Mouse (Mus musculus): ENCODE results near the gene Fkbp2. TPM values are rescaled to one million over a fixed set of nuclear protein-coding genes. Genes with fewer than 3 reads are reported as not detected.
"Not testable (repeated sequence)": the region's sequence is repeated elsewhere in the genome, so short reads cannot be mapped to it uniquely, and the experiment has no call there.

The Fkbp2 gene
- polyA plus RNA-seq, 1 experiment from 2014 or later = 120 TPM

GRCm38 (mm10) chr19:6997721-6998290, 17.5 kb upstream of the Fkbp2 start:
- H3K27ac ChIP-seq = no peak overlapping the region
- WGBS = 82% methylated on average over 9 of the region's 9 CpGs
- no peak overlapping the region for H3K4me3 ChIP-seq
- H3K9ac ChIP-seq = no peak overlapping the region
- H3K9me3 ChIP-seq = no peaks in the 10 kb centered on the region
- no peak for ATAC-seq (replicated peaks)
- no peak overlapping the region for H3K4me2 ChIP-seq
- H3K4me1 ChIP-seq = peaks cover 37% of the 10 kb centered on the region
- 0 out of 2 replicates have a peak, but pooled peaks cover 11% of the 10 kb centered on the region for H3K36me3 ChIP-seq (replicated peaks)
- H3K27me3 ChIP-seq (replicated peaks) = no peaks in the 10 kb centered on the region

- peak within 1 kb of the TSS; percentile 78 for H3K9ac ChIP-seq
Measured at GRCm38 (mm10) chr19:6996006-6996405, 15.7 kb upstream of the Fkbp2 start, which contains the start of the genes Nudt22 and Trpt1. Nudt22 (minus strand) TSS chr19:6996117. Trpt1 (plus strand) TSS chr19:6996131.

GRCm38 (mm10) chr19:6995255-6995991, 15.1 kb upstream of the Fkbp2 start:
- H3K4me1 ChIP-seq = peaks cover 48% of the 10 kb centered on the region
- whole genome bisulfite sequencing = 49% methylated on average over 21 of the region's 21 CpGs
- ATAC-seq (replicated peaks) = no peak
- no peak overlapping the region for H3K27ac ChIP-seq
- H3K9ac ChIP-seq = peak overlapping the region; percentile 78
- H3K36me3 ChIP-seq (replicated peaks) = 0 out of 2 replicates have a peak, but pooled peaks cover 11% of the 10 kb centered on the region
- no peaks in the 10 kb centered on the region for H3K27me3 ChIP-seq (replicated peaks)
- H3K4me2 ChIP-seq = peak overlapping the region; percentile 91
- H3K4me3 ChIP-seq = peak overlapping the region; percentile 69
- H3K9me3 ChIP-seq = no peaks in the 10 kb centered on the region

More at GRCm38 (mm10) chr19:6996006-6996405, 15.7 kb upstream of the Fkbp2 start, which contains the start of the genes Nudt22 and Trpt1:
- peak within 1 kb of the TSS; percentile 69 for H3K4me3 ChIP-seq
- ATAC-seq (replicated peaks) = peak; percentile 65
- peaks cover 48% of the 10 kb centered on the region for H3K4me1 ChIP-seq
- H3K4me2 ChIP-seq = peak within 1 kb of the TSS; percentile 91
- H3K27me3 ChIP-seq (replicated peaks) = no peaks in the 10 kb centered on the region
- H3K36me3 ChIP-seq (replicated peaks) = 0 out of 2 replicates have a peak, but pooled peaks cover 11% of the 10 kb centered on the region
- H3K27ac ChIP-seq = peak within 1 kb of the TSS; percentile 78
- H3K9me3 ChIP-seq = no peaks in the 10 kb centered on the region
- WGBS = under 1% methylated on average over 24 of the region's 24 CpGs

- Histone ChIP-seq H3K27me3 (replicated peaks) (no peaks in the 10 kb centered on the region), H3K36me3 (replicated peaks) (0 out of 2 replicates have a peak, but pooled peaks cover 5% of the 10 kb centered on the region), H3K9me3 (no peaks in the 10 kb centered on the region), H3K4me2 (no peak overlapping the region), H3K4me1 (peaks cover 48% of the 10 kb centered on the region), H3K27ac (no peak overlapping the region), H3K4me3 (no peak overlapping the region), H3K9ac (no peak overlapping the region)
- WGBS = 86% methylated on average over 8 of the region's 8 CpGs
- no peak for ATAC-seq (replicated peaks)
Measured at GRCm38 (mm10) chr19:6994489-6994888, 14.2 kb upstream of the Fkbp2 start.

- no peak overlapping the region for H3K4me3 ChIP-seq
- no peaks in the 10 kb centered on the region for H3K9me3 ChIP-seq
- H3K4me1 ChIP-seq = peaks cover 48% of the 10 kb centered on the region
- no peak overlapping the region for H3K27ac ChIP-seq
- no peaks in the 10 kb centered on the region for H3K27me3 ChIP-seq (replicated peaks)
- no peak overlapping the region for H3K9ac ChIP-seq
- no peak overlapping the region for H3K4me2 ChIP-seq
- H3K36me3 ChIP-seq (replicated peaks) = 0 out of 2 replicates have a peak, but pooled peaks cover under 1% of the 10 kb centered on the region
- 85% methylated on average over 8 of the region's 8 CpGs for WGBS
- ATAC-seq (replicated peaks) = no peak
Measured at GRCm38 (mm10) chr19:6994002-6994401, 13.7 kb upstream of the Fkbp2 start.

GRCm38 (mm10) chr19:6993011-6993770, 12.9 kb upstream of the Fkbp2 start:
- 0 out of 2 replicates have a peak, but pooled peaks have one; percentile 0 for ATAC-seq (replicated peaks)
- H3K4me1 ChIP-seq = peaks cover 50% of the 10 kb centered on the region
- H3K4me3 ChIP-seq = peak overlapping the region; percentile 55

GRCm38 (mm10) chr19:6992011-6992858, 11.9 kb upstream of the Fkbp2 start, which contains the start of gene Dnajc4:
Dnajc4 (minus strand) TSS chr19:6992572.
- Histone ChIP-seq H3K4me1 (peaks cover 54% of the 10 kb centered on the region), H3K4me3 (peak within 1 kb of the TSS; percentile 55), H3K9me3 (no peaks in the 10 kb centered on the region), H3K4me2 (peak within 1 kb of the TSS; percentile 88), H3K36me3 (replicated peaks) (no peaks in the 10 kb centered on the region), H3K27me3 (replicated peaks) (no peaks in the 10 kb centered on the region), H3K9ac (peak within 1 kb of the TSS; percentile 60), H3K27ac (peak within 1 kb of the TSS; percentile 55)
- ATAC-seq (replicated peaks) = peak; percentile 95
- under 1% methylated on average over 37 of the region's 37 CpGs for WGBS

More at GRCm38 (mm10) chr19:6993011-6993770, 12.9 kb upstream of the Fkbp2 start:
- peak overlapping the region; percentile 88 for H3K4me2 ChIP-seq
- no peaks in the 10 kb centered on the region for H3K27me3 ChIP-seq (replicated peaks)
- peak overlapping the region; percentile 60 for H3K9ac ChIP-seq
- H3K36me3 ChIP-seq (replicated peaks) = no peaks in the 10 kb centered on the region
- 64% methylated on average over 14 of the region's 14 CpGs for WGBS
- no peaks in the 10 kb centered on the region for H3K9me3 ChIP-seq
- H3K27ac ChIP-seq = peak overlapping the region; percentile 34; the same call in 1 of the 2 replicates

- H3K9me3 ChIP-seq; H3K9ac ChIP-seq; ATAC-seq (replicated peaks); H3K36me3 ChIP-seq (replicated peaks); H3K4me2 ChIP-seq; H3K4me3 ChIP-seq; H3K27ac ChIP-seq; H3K27me3 ChIP-seq (replicated peaks): not testable (repeated sequence)
- 91% methylated on average over 6 of the region's 6 CpGs for WGBS
- H3K4me1 ChIP-seq = peaks cover 52% of the 10 kb centered on the region
Measured at GRCm38 (mm10) chr19:6991166-6991565, 10.9 kb upstream of the Fkbp2 start.

- Histone ChIP-seq H3K9me3 (no peaks in the 10 kb centered on the region), H3K27ac (no peak overlapping the region), H3K4me1 (peaks cover 52% of the 10 kb centered on the region), H3K27me3 (replicated peaks) (no peaks in the 10 kb centered on the region), H3K9ac (no peak overlapping the region), H3K36me3 (replicated peaks) (no peaks in the 10 kb centered on the region), H3K4me3 (no peak overlapping the region), H3K4me2 (no peak overlapping the region)
- ATAC-seq (replicated peaks) = no peak
- WGBS = 90% methylated on average over 6 of the region's 6 CpGs
Measured at GRCm38 (mm10) chr19:6990712-6991111, 10.4 kb upstream of the Fkbp2 start.

- no peak for ATAC-seq (replicated peaks)
- Histone ChIP-seq H3K9ac (no peak overlapping the region), H3K4me2 (no peak overlapping the region), H3K36me3 (replicated peaks) (no peaks in the 10 kb centered on the region), H3K9me3 (no peaks in the 10 kb centered on the region), H3K4me1 (peaks cover 38% of the 10 kb centered on the region), H3K27ac (no peak overlapping the region), H3K27me3 (replicated peaks) (no peaks in the 10 kb centered on the region), H3K4me3 (no peak overlapping the region)
- 86% methylated on average over 8 of the region's 8 CpGs for WGBS
Measured at GRCm38 (mm10) chr19:6989251-6989650, 8.9 kb upstream of the Fkbp2 start.

GRCm38 (mm10) chr19:6987904-6988285, 7.6 kb upstream of the Fkbp2 start:
- Histone ChIP-seq H3K4me1 (peaks cover 31% of the 10 kb centered on the region), H3K27me3 (replicated peaks) (no peaks in the 10 kb centered on the region), H3K4me3 (peak overlapping the region; percentile 68), H3K9me3 (no peaks in the 10 kb centered on the region), H3K27ac (peak overlapping the region; percentile 79), H3K4me2 (peak overlapping the region; percentile 88), H3K9ac (peak overlapping the region; percentile 79), H3K36me3 (replicated peaks) (no peaks in the 10 kb centered on the region)
- no peak for ATAC-seq (replicated peaks)
- 1% methylated on average over 8 of the region's 8 CpGs for WGBS

Measured in midbrain, embryonic 15.5 days (tissue).